Mouse (Mus musculus) erythroblast, adult 5-6 weeks (primary cell): ENCODE results near the gene Lrig3. TPM values are rescaled to one million over a fixed set of nuclear protein-coding genes. Genes with fewer than 3 reads are reported as not detected.

ENCODE experiments used
- ATAC-seq: replicated peaks from 2 replicates; pipeline ENCODE4 v1.8.0; 2016; ENCODE audit warnings: moderate number of reproducible peaks, mild to moderate bottlenecking, moderate TSS enrichment, inconsistent platforms; ENCODE audit not compliant: poor library complexity, low FRiP score, severe bottlenecking
- total RNA-seq, 2 experiments: library from RNA; stranded (forward) in 1 of 2; stranded (reverse) in 1 of 2; fragments of 150-400 nt in 1 of 2; fragments of 200-764, 138-1000 nt in 1 of 2; gene quantifications; 2 replicates each; pipeline versions ENCODE4 v1.2.3 to v1.2.4; 2015 to 2017; ENCODE audit warnings: low replicate concordance in 2 of 2

Lrig3 gene
- total RNA-seq, 2 experiments from 2014 or later: 0.26 TPM; not detected in 1

DNA sequence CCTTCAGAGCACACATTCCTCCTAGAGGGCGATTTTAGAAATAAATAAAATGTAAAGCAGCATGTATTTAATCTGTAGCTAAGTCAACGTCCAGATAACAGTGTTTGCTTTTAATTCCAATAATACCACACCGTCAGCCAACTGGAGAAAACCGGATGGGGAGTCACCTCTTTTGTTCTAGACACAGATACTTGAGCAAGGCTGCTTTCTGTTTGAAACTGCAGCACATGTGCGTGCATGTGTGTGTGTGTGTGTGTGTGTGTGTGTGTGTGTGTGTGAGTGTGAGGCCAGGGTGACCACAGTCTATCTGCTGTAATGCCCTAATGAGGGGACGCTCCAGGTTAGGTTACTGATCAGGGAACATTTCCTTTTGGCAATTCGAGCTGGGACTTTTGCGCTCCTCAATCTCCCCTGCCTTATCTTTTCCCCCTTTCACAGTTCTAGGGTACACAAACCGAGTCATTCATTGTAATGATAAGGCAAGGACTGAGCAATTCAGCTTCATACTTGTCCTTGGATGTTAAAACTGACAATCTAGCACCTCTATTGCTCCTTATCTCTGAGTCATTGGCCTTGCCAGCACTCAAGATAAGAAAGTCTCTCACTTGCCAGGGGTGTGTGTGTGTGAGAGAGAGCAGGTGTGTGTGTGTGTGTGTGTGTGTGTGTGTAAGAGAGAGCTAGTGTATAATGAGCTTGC is 4.4 kb upstream of the Lrig3 start:
- no peak for ATAC-seq

DNA sequence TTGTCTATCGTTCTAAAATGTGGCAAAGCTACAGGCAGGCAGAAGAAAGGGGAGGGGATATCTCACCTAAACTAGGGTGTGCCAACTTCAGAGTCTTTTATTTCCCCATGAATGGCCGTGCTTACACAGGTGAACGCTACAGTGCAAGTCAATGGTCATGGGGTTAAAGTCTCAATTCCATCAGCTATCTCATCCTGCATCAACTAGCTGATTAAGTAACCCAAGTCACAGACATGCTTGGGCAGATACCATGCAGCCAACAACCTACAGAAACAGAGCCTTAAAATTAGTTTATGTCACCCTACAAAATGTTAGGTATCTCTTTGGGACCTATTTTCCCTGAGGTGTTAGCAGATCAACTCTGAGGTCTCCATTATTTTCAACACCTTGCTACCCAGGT is 1.3 kb upstream of the Lrig3 start:
- no peak for ATAC-seq

DNA sequence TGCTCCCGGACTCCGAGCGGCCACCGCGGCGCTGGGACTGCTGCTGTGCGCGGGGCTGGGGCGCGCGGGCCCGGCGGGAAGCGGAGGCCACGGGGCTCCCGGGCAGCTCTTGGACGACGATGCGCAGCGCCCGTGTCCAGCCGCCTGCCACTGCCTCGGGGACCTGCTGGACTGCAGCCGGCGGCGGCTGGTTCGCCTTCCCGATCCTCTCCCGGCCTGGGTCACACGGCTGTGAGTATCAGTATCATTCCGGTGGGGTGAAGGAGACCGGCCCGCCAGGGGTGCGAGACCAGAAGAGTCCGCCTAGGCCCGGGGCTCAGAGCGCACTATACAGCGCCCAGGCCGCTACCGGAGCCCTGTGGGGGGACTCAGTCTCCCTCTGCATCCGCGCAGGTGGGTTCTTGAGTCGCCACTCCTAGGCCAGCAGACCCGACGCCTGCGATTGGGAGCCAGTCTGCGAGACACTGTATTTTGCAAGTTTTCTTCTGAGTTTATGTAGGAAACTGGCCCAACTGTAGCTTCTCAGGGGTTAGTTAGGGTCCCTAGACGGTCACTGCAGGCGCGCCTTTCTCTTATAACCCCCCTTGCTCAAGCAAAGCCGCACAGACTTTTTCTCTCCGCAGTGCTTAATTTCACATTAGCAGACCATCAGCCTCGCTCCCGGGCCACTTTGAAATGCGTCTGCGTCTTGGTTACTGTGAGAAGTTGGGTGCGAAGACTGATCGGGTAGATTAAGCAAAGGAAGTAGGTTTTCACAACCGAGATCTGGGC is 698 bp downstream of the Lrig3 start:
- ATAC-seq: no peak

DNA sequence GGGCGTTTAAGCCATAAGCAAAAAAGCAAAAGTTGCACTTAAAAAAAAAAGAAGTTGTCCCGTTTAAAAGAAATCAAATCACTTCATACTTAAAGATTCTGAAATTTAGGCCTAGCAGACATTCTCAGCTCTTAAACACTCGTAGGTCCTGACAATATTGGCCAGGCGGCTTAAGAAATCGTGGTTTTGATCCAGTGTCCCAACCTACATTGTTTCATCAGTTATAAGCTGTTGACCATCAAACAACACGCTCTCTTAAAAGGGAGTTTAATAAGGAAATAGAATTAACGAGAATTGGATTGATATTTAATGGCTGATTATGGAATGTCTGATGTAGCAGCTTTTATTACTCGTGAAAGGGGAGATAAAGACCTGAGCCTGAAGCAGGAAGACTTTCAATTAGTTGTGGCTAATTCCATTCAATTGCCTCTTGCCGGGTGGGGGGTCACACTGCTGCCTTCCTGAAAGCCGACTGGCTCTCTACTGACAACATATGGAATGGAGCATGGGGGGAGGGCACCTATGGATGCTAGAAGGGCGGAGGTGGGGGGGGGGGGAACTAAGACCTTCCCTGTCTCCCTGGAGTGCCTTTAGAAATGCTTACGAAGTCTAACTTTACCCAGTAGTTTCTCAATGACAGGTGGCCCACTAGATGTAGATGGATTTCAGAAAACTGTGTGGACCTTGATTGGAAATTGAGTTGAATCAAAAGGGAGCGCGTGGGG is 1.6 kb downstream of the Lrig3 start:
- ATAC-seq: no peak

DNA sequence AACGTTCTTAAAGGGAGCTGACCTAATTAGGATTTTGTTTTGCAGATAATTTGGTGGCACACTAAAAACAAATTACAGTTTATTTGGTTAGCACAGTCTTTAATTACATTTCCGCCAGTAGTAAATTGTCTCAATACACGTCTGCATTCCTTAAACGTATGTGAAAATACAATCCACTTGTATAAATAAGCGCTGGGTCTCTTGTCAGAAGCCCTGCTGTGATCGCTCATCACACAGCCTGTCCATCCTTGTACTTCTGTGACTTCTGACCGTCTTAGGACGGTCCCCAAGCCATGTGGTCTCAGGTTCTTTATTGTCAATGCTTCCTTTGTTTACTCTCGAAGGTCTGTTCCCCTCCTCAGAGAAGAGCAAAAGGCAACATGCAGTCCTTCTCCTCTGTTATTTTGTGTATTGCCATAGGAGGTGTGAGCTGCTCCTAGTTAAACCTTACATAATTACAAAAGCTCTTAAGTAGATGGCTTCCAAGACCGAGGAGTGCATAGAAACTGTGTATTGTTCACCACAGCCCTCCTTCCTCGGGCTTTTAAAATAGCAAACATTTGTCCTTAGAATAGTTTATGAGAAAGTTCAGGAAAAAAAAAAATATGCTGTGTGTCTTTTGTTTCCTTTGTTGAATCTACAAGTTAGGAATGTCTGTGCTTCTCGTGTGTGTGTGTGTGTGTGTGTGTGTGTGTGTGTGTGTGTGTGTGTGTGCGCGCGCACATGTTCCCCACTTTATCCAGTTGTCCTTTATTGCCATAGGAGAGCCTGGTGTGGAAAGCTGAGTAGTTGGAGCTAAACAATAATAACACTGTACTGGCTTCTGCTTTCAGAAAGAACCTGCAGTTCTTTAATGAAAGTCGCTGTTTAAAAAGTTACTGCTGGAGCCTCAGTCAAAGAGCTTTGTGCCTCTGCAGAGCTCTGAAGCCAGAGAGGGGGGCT is 2.5 kb downstream of the Lrig3 start:
- no peak for ATAC-seq

DNA sequence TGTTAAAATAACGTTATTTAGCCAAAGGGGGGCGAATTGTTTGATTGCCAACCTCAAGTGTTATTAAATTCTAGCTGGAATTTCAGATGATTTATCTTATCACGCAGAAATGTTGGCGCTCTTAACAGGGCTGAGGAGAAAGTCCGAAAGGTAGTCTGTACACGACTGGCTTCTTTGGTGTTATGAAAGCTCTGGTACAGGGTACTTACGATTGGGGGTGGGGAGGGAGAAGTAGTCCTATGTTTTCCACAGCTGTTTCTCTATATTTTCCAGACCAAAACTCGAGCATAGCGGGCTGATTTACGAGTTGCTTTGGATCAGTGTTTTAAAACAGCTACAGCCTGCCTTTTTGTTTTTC is 3.1 kb downstream of the Lrig3 start:
- no peak for ATAC-seq

DNA sequence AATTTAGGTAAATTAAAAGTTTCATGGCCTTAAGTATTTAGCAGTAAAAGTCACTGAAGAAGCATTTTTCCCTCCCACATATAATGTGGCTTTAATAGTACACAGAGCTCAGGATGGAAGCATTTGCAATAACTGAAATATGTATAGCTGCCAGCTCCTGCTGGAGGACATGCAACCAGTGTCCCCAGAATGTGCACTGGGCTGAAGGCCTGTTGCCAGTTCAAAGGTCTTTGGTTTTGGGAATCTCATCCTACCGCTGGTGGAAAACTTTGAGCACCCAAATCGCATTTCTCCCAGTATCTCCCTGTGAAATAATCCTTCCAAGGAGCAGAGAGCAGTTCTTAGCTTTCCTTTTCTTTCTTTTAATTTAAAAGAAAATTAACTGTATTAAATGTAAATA is 4.1 kb downstream of the Lrig3 start:
- ATAC-seq: no peak

DNA sequence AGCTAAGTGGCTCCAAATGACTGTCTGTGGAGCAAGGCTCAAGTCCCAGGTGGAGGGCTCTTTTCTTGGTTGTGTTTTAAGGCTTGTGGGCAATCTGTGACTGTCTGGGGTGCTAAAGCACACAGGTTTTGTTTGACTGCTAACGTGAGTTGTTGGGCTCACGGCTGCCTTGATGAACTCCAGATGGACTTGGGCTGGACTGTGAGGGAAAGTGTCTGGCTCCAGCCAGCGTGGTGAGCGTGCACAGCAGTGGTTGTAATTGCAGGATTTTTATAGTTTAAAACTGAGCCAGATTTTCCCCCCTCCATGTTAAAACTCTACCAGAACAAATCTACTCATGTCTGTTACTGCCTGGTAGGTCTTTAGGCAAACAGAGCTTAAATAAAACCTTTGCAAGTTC is 4.5 kb downstream of the Lrig3 start:
- no peak for ATAC-seq

DNA sequence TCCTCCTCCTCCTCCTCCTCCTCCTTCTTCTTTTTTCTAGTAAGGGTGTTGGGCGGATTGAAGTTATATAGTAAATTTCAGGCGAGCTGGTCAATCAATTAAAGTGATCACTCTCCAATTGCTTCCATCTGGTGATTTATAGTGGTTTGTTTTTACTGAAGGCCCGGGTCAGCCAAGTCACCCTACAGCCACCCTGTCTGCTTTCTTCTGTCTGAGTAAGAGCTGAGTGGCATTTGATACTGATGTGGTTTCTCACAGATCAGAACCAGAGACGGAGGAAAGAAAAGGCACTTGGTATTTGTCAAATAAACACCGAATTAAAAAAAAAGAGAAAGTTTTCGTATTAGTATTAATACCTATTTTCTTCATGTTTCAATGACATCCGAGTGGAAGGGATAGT is 7.8 kb downstream of the Lrig3 start:
- no peak for ATAC-seq

DNA sequence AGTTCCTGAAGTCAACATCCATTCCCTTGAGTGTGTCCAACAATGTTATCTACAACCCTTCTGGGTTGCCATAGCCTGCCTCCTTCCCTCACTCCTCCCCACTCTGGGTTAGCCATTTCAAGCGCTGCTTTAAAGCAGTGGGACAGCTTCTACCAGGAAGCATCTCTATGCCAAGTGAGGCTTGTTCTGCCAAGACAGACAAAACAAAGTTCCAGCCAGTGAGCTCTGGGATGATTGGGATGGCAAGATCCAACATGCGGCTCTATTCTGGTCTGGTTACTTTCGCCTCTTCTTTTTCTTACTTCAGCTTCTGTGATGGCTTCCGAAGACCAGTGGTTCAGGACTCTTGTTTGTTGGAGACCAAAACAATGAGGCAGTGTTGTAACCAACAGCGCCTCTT is 16.0 kb downstream of the Lrig3 start:
- no peak for ATAC-seq

DNA sequence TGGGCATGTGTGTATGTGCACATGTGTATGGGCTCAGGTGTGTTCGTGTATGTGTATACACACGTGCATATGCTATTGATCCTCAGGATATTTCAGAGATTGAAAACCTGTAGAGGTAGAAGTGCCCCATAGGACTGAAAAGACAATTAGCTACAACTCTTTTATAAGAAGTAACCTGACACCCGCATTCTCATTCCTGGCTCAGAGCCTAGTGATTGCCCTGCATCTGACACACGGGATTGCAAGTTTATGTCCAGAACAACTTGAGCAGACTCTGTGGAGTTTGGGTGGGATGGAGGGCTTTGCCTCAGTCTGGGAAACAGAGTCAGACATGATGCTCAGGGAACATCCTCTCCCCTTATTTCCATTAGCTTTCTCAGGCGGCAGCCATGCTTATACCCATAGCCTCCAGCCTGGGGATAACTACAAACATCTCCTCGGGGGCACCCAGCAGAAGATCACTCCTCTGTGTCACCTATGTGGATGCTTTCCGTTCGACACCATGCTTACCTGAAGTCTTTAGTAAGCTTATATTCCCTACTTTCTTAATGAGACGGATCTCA is 18.6 kb downstream of the Lrig3 start:
- ATAC-seq: no peak

DNA sequence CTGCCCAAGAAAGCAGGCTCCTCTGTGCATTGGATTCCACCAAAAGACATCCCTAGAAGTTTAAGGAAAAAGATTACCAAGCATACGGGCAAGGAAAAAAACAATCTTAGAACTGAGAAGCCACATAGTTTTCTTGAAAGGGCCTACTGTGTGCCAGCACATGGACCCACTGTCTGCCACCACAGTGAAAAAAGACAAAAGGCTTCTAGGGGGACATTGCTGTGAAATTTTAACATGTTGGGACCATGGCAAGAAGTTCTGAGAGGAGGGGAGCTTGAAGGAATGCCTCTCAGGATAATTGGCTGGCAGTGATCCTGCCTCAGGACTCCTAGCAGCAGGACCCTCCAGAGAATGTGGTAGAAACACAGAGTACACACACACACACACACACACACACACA is 19.8 kb downstream of the Lrig3 start:
- no peak for ATAC-seq

DNA sequence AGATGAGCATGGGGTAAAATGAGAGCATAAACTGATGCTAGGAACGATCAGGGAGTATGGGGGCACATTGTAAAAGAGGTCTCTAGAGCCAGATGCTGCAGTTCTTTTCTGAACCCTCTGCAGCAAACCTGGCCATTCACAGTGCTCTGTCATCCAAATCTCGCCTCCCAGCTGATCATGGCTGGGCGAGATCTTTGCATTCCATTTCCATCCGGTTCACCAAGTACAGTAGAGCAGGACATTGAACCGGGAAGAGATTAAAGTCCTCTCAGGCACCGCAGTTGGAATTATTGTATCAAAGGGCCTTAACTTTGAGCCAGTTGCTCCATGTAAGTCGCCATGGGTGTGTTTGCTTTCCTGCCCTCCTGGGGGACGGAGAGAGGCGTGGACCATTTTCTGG is 20.5 kb downstream of the Lrig3 start:
- ATAC-seq: no peak

DNA sequence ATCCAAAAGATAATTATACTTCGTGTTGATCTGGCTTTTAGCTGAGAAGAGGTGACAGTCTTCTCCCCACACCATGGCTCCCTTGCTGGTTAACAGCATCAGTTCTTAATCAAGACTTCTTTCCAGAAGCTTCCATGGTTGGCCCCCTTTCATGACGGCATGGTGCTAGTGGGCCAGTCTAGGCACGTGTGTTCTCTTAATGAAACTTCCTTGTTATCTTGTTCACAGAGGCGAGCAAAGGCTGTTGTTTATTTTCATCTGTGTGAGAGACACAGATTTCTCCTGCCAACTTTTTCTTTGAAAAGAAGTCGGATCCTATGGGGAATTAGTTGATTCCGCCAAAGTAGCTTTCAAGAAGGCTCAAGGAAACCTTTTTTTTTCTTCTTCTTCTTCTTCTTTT is 21.3 kb downstream of the Lrig3 start:
- ATAC-seq: no peak

DNA sequence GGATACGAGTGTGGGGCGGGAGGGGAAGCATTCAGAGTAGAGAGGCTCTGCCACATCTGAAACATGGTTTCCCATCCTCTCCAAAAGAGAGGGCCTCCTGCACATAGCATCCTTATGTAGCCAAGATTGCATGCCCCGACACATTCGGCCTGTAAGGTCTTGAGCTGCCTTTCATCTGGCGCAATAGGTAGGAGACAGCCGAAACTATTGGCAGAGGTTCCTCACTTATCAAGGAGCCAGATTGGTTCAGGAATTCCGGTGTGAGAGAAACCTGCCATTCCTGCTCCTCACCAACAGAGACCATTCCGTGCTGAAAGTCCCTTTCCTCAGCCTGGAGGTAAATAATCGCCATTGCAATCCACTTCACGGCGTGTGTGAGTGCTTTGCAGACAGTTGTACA is 22.1 kb downstream of the Lrig3 start:
- ATAC-seq: no peak

DNA sequence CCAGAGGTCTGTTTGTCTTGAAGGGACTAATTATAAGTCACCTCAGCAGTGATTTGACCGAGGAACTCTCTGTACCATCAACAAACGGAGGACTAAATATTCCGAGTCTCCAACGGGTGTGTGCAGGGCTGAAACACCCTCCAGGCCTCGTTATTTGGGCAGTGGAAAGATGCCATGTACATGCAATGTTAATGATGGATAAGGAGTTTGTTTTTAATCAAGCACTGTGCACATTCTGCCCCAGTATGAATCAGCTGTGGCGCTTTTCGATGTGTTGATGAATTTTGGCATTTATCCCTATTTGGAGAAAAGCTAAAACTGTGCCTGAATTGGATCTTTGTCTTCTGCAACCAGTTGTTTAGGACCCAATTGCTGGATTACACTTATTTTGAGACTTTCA is 23.9 kb downstream of the Lrig3 start:
- no peak for ATAC-seq

DNA sequence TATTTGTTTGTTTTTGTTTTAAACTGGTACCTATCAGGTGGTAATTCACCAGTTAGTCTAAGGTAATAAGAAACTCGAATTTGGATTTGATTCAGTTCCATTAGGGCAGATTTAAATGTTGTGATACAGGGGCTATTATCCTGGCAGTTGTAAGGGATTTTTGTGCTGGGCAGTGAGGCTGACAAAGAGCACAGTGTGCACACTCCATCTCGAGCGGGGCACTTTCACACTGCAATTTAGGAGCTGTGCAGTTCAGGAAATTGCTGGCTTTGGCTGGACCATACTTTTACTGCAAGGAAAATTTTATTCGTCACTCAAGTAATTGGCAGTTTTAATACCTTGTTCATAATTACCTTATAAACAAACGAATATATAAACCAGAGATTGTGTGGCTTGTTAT is 24.4 kb downstream of the Lrig3 start:
- no peak for ATAC-seq

DNA sequence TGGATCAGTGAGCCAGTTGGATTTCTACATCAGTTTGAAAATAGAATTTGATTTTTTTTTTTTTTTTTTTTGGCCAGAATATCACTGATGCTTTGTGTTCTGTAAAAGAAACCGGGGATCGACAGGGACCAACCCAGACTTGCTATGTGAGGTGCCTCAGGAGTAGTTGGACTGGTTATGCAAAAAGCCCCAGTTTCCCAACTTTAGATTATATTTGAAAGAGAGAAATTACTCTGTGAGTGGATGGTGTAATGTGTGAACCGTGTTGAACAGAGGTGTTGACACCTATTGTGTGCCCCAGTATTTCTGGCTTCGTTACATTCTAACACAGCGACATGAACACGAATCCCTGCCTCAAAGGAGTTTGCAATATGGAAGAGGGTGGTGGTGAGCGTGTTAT is 25.9 kb downstream of the Lrig3 start:
- no peak for ATAC-seq

DNA sequence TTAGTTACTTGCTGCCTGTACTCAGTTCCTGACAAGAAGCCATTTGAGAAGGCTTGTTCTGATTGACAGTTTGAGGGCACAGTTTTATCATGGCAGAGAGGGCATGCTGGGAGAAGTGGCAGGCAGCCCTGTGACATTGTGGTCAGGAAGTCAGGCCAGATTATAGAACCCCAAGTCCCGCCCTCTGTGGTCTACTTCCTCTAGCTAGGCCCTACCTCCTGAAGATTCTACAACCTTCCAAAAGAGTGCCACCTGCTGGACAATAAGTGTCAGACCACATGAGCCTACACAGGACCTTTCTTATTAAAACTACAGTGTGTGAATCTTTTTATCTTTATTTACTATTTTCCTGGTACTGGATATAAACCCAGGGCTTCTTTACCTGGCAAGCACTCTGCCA is 28.9 kb downstream of the Lrig3 start:
- ATAC-seq: no peak

DNA sequence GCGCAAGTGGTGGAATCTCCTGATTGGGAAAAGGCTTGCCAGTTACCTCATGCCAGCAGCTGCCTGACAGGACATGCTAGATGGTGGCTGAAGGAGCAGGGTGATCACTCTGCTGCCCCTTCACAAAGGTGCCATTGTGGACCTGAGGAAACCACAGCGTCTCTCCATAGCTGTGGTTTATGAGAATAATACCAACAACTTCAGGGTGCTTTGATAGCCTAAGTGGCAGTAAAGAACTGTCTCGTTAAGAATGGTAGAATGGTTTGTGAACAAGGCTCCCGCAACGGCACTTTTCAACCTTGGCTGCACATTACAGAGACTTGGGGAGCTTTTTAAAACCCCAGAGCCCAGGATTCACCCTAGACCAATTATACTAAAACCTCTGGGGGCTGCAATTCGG is 29.7 kb downstream of the Lrig3 start:
- ATAC-seq: no peak
